17 mouse cellular contexts compared by ENCODE assay signal in the genomic region with DNA sequence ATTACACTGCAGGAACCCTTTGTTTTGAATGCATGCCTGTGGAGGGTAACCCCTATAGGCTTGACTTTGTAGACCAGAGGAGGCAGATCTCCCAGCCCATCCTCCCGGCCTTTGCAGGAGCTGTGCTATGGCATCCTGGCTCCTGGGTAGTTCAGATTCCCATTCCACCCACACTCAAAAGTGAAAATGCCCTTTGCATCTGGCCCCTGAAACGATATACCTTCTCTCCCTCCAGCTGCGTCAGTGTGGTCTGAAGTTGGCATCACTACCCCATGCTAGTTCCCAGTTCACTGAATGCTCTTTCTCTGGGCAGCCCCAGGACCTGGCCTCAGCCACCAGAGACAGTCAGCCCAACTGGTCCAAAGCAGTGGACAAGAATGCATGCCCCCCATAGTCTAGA.
"Had no signal": no experiment of that assay in that cellular context is flagged by ENCODE, and none has a peak within 500 bp of the region (broad histone marks: within the 10 kb centered on the region; RNA-seq: fewer than 3 reads in every experiment).

No protein-coding gene starts in this region.

- ATAC-seq: intestine, postnatal 0 days; midbrain, embryonic 13.5 days; midbrain, embryonic 16.5 days had no signal

- DNase-seq: kidney, adult 8-10 months; kidney, postnatal 14 days; kidney, postnatal 4 days; liver, embryonic 13.5 days; lung, embryonic 14.5 days; right cerebral cortex, postnatal 14 days; right cerebral cortex, postnatal 4 days; thymus, adult 2 months; thymus, postnatal 14 days; thymus, postnatal 4 days had no signal

- H3K36me3 ChIP-seq: limb, embryonic 10.5 days; limb, embryonic 13.5 days; liver, embryonic 13.5 days; midbrain, embryonic 13.5 days had no signal

- H3K9me3 ChIP-seq: limb, embryonic 10.5 days; limb, embryonic 13.5 days; liver, embryonic 13.5 days; midbrain, embryonic 13.5 days had no signal

- H3K27me3 ChIP-seq: limb, embryonic 13.5 days; liver, embryonic 13.5 days; midbrain, embryonic 13.5 days had no signal

- H3K4me1 ChIP-seq: midbrain, embryonic 13.5 days had no signal

- H3K27ac ChIP-seq: limb, embryonic 10.5 days; limb, embryonic 13.5 days; liver, embryonic 13.5 days; macrophage; midbrain, embryonic 13.5 days; stomach, postnatal 0 days had no signal

- H3K4me3 ChIP-seq: limb, embryonic 10.5 days; limb, embryonic 13.5 days; liver, embryonic 13.5 days; midbrain, embryonic 13.5 days had no signal

- H3K4me2 ChIP-seq: limb, embryonic 13.5 days; liver, embryonic 13.5 days; lung, embryonic 14.5 days; midbrain, embryonic 13.5 days had no signal

- H3K9ac ChIP-seq: limb, embryonic 13.5 days; liver, embryonic 13.5 days; lung, embryonic 14.5 days; midbrain, embryonic 13.5 days had no signal
